Mouse (Mus musculus) adrenal gland (tissue): ENCODE measurements at regions not wholly inside any gene's neighbourhood (a gene's known extent, or its start where the extent isn't known, plus 50 kb on each side); places are given as distances from the start of the nearest gene placed in this dataset.

Experiments
- intact Hi-C: fragments of 180-260 bp; cut with DNase I; formaldehyde crosslinking; loops from one replicate; pipeline ENCODE4 v1.15.1; 2025

GRCm38 (mm10) chr1:52397460-52397859 is 103.0 kb downstream of the Nab1 start:
- intact Hi-C loops: loop anchor here (10.0 kb wide), 1 partner anchor 237 kb away; the partner anchor contains the start of gene Nemp2

DNA sequence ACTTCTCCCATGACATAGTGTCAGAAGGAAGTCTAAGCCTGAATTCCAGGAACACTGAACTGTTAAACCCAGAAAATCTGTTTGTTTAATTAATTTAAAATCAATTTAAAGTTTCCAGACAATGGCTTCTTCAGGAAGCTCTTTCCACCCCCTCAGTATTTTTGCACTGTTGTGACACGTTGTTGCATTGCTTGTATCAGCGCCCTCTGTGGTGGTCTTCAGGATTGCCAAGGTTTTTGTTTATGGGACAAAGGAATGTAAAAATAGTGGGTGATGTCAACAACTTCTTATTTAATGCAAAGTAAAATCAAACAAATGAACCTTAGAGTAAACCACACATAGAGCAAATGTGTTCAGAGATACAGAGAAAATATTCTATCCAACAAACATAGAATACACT is 107.5 kb downstream of the Nab1 start:
- intact Hi-C loops: loop anchor here (10.0 kb wide), 1 partner anchor 242 kb away; the partner anchor contains the start of gene Nemp2

DNA sequence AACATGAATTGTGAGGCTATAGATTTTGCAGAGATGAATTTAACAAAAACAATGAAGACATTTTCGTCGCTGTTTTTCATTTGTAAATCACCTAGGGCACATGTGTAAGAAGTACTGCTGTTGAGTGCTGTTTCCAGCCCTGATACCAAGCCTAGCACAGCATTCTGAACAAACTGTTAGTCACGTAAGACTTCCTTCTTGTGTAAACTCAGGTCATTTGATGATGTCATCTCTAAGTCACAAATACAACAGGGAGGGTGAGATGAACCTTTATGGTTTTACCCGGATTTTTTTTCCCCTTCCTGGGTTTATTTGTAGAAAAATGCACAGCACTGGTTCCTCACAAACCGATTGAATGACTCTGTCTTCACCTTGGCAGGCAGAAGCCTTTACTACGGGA is 111.6 kb downstream of the Nab1 start:
- intact Hi-C loops: no loop called here

GRCm38 (mm10) chr1:52388118-52388517 is 112.4 kb downstream of the Nab1 start:
- intact Hi-C loops: no loop called here

- intact Hi-C loops: no loop called here
Measured at GRCm38 (mm10) chr1:52387062-52387461, 113.4 kb downstream of the Nab1 start.

- intact Hi-C loops: no loop called here
Measured at GRCm38 (mm10) chr1:52375320-52375719, 125.2 kb downstream of the Nab1 start.

DNA sequence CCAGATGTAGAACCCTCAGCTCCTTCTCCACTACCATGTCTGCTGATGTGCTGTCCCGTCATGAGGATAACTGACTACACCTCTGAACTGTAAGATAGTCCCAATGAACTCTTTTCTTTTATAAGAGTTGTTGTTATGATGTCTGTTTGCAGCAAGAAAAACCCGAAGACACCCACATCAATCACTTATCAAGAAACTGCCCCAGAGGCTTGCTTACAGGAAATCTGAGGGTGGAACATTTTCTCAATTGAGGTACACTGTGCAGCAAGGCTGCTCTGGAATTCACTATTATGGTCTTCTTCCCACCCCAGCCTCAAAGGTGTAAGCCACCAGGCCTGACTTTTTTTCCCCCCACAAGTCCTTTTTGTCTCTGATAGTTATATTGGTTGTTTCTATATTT is 125.8 kb downstream of the Nab1 start:
- intact Hi-C loops: no loop called here

DNA sequence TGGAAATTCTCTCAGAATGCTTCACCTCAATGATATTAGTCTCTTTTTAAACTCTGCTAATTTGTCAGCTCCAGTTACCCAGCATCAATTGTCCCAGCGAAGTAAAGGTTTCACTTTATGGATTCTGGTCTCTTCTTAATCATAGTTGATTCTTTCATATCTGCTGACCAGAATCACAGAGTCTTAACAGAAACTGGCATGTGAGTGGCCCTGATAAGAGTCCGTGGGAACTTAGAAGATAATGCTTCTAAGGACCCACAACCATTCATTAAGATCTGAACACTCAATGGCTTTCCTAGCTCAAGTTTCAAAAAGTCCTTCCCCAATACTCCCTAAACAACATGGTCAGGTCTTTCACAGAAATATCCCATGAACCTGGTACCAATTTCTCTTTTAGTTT is 126.7 kb downstream of the Nab1 start:
- intact Hi-C loops: no loop called here

DNA sequence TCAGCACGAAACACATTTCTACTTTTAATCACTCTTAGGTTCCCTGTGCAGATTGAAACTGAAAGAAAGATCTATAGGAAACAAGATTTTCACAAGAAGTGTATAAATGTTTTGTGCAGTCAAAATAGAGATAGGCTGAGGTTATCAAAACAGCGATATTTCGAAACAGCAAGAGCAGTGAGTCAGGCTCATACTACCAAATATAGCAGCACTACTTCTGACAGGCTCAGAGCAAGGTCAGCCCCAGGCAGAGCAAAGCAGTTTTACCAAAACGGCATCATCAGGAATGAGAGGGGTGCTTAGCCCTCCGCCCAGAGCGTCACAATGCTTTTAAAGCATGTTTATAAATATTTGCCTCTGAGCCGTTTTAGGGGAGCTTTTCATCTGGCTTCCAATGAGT is 133.4 kb upstream of the Gls start:
- intact Hi-C loops: no loop called here

DNA sequence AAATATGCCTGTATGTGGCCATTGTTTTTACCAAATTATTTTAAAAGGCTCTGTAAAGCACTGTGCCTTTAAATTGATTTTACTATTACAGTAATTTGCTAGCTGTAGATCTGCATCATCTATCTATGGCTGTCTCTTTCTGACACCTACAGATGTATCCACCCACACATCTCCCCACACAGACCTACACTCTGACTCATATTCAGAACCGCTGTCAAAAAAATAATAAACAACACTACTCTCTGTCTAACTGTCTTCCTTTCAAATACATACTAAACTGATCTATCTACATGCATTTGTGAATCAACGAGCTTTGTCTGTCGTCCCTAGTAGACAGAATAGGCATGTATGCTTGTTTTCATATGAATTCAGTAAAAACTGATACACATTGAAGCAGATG is 130.6 kb upstream of the Gls start:
- intact Hi-C loops: no loop called here

DNA sequence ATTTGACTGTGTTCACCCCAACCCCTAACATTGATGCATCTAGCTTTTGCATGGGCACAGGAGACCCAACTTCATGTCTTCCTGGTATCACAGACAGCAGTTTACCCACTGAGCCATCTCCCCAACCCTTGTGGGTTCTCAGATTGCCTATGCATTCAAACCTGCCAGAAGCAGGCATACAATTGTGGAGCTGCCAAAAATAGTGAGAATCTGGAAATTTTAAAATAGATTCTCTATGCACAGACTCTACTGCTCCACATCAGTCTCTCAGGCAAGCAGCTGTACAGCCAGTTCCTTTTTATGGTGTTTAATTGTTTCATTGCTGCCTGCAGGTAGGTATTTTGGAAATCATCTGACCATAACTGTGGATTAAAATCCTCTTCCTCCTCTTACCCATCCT is 129.9 kb upstream of the Gls start:
- intact Hi-C loops: no loop called here

DNA sequence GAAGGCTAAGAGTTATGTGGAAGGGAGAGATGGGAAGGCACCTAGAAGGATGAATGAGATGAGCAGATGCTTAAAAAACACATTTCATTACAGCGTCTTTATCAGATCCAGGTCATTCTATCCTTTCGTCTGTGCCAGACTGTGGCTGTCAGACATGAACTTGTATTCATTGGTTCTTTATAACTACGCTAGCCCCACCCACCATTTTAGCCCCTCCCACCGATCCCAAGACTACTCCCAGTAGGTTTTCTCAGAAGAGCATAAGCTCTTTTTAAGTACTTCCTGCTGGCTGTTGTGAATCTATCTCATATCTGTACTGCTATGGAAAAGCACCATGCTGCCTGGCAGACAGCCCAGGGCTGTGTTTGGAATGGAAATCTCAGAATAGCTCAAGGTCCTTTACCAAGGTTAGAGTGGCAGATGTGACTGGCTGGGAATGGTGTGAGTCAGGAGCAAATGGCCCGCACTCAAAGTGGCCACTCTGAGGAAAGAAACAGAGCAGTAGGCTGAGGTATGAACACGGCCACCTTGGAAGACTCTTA is 121.1 kb upstream of the Gls start:
- intact Hi-C loops: no loop called here

DNA sequence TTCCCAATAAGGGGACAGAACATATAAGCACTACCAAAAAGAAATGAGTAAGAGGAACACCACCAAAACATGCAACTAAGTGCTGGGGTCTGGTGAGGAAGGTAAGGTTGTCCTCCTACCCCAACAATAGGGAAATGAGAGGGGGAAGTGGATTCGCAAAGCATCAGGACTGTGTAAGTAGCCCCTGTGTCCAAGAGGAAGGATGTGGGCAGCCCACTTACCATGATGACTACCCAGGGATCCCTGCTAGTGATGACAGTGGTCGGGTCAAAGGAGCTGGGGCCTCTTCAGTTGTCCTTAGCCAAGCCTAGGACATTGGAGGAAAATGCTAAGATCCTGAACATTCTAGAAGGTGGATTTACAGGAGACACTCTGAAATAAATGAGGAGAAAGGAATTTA is 109.1 kb upstream of the Gls start:
- intact Hi-C loops: no loop called here

DNA sequence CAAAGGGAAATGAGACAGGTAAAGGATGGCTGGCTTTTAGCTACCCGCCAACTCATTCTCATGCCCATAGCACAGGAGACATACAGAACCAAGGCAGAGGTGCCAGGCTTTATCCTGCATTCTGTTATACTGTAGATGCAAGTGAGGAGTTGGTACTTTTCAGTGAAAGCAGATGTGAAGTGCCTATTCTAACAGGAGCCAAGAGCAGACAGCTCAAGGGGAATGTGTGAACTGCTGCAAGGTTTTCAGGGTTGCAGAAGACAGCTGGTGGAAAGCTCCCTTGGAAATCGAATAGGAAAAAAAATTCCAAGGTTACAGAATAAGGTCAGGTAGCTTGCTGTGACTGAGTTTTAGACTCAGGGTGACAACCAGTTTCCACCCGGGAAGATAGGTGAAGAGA is 105.7 kb upstream of the Gls start:
- intact Hi-C loops: no loop called here

- intact Hi-C loops: no loop called here
Measured at GRCm38 (mm10) chr1:52338243-52338642, 105.2 kb upstream of the Gls start.

GRCm38 (mm10) chr1:52336696-52337095 is 103.7 kb upstream of the Gls start:
- intact Hi-C loops: no loop called here

DNA sequence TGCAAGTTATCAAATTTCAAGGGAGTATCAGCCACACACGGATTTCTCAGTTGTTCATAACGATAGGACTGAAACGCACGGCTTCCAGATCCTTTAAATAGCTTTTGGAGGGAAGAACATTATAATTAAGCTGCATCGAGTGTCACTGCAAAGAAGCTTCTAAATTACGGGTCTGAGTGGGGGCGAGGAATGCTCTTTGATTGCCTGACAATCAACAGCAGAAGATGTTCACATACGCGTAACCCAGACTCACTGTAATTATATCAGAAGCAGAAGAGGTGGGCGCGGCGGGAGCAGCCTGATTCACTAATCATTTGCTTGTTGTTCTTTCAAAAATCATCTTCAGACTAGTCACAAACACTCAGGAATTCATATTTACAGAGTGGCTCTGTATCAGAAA is 99.0 kb upstream of the Gls start:
- intact Hi-C loops: no loop called here

DNA sequence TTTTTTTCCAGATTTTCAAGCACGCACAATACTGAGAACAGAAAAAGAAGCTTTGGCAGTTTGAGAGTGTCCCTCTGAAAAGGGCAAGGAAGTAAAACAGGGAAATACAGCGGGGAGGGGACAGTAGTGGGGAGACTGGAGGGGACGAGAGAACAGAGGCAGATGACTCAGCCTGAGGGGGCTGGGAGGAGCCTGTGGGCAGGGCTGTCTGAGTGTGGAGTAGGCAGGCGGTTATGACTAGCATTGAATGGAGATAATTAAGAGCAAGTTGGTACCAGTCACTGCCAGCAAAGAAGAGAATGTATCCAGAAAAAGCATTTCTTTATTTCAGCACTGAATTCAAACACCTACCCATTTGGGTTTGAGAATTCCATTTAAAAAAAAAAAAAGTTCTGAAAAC is 98.4 kb upstream of the Gls start:
- intact Hi-C loops: no loop called here

- intact Hi-C loops: no loop called here
Measured at GRCm38 (mm10) chr1:52330496-52330895, 97.5 kb upstream of the Gls start.

DNA sequence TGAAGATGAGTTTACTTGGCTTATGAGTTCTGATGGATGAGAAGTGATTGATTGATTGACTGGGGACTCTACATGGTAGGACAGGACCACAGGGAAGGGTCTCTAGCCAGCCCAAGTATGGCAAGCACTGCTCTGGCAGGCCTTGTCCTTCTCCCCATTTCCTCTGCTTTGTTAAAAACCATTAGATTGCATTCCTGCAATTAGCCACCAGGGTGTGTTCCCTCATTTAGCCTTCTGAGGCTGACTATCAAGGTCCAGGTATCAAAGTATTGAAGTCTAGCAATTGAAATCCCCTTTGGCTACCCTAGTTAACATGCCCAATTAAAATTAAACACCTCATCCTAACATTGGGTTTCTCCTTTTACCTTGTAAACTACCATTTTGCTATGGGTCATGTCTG is 95.5 kb upstream of the Gls start:
- intact Hi-C loops: no loop called here

- intact Hi-C loops: no loop called here
Measured at GRCm38 (mm10) chr1:52324356-52324755, 91.3 kb upstream of the Gls start.

DNA sequence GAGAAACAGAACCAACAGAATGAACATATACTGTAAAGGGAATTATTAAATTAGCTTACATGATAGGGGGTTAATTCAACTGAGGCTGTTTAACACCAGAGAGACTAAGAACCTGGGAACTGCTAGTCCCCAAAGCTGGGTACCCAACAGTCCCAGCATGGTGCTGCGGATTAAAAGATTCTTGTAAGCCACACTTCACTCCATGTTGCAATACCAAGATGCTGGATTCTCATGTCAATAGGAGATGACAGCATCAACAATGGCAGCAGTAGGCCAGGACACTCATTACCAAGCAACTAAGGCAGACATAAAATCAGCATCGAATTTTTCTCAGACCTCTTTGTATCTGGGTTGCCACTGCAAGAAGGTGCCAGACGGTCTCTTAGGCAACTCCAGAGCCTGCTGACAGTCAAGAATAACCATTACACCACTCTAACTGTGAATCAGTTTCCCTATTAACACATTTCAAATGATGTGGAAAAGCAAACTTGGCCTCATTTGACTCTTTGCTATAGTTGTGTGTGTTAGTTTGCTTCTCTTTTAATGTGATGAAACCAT is 79.1 kb upstream of the Gls start:
- intact Hi-C loops: no loop called here

DNA sequence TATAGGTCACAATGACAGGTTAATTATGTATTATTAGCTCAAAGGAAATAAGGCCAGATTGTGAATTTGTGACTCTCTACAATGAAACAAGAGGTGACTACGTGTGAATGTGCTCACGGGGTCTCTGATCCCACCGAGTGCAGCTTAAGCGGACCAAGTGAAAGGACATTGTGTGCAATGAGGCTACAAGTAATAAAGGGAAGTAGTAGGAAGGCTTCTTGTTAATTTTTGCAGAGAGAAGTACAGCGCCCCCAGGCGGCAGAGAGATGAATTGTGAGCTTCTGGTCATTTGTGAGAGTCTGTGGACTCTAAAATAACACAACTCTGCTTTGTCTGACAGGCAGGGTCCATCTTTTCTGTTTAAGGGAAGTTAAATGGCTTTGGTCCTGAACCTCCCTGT is 73.9 kb upstream of the Gls start:
- intact Hi-C loops: loop anchor here (10.0 kb wide), 1 partner anchor 548 kb away; no protein-coding TSS in a partner anchor
